In the genomic region with DNA sequence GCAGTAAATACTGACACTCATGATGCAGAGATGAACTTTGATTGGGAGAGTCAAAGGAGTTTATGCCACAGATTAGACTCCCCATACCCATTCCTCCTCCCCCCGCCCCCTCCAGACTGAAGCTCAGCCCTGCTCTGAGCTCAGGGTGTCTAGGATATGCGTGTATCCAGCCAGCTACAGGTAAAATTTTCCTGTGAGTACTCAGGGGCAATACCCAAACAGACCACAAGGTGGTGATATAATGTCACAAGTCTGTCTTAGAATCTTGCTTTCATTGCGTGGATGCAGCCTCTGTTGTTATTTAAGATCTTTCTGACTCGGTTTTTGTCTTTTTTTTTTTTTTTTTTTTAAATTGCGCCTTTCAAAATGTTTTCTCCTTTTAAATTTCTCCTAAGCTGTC, we compare ENCODE assay signal across 8 mouse cellular contexts. TPM values are rescaled to one million over a fixed set of nuclear protein-coding genes. Genes with fewer than 3 reads are reported as not detected.
DNase-seq lines count a peak whose midpoint lies in the region; ATAC-seq and TF ChIP-seq lines count a peak whose summit lies in the region.

No protein-coding gene starts in this region.

- H3K4me1 ChIP-seq in thymus, adult 2 months (replicated peaks; ENCODE audit: control insufficient read depth, insufficient read depth, low read length): no peaks in the 10 kb centered on the region
- H3K4me1 ChIP-seq in forebrain, embryonic 14.5 days (ENCODE audit: control insufficient read depth, insufficient read depth, low read length): no peaks in the 10 kb centered on the region
- peaks cover 14% of the 10 kb centered on the region; the same call in 1 of the 2 replicates for H3K4me1 ChIP-seq in limb, embryonic 10.5 days

- H3K27me3 ChIP-seq in thymus, adult 2 months (ENCODE audit: control insufficient read depth, insufficient read depth, low read length): no peaks in the 10 kb centered on the region
- H3K27me3 ChIP-seq in forebrain, embryonic 14.5 days (replicated peaks; ENCODE audit: control insufficient read depth, insufficient read depth, low read length): no peaks in the 10 kb centered on the region
- H3K27me3 ChIP-seq in limb, embryonic 10.5 days (ENCODE audit: low read depth, poor library complexity, severe bottlenecking): no peaks in the 10 kb centered on the region

- no peak overlapping the region for H3K9ac ChIP-seq in forebrain, embryonic 14.5 days (ENCODE audit: low read length)

- DNase-seq in thymus, adult 2 months: peak; percentile 69
- no peak for DNase-seq in thymus, adult 18-20 months
- DNase-seq in c-Kit-positive CD71-positive TER-119-positive erythroid progenitor cells, embryonic 14.5 days (ENCODE audit: low spot score): peak; percentile 53
- DNase-seq in forebrain, embryonic 14.5 days (ENCODE audit: low spot score): peak; percentile 93
- DNase-seq in limb, embryonic 10.5 days (ENCODE audit: low spot score): peak; percentile 67
- DNase-seq in testis, postnatal 14 days (ENCODE audit: low spot score): peak; percentile 21

- H3K4me3 ChIP-seq in thymus, adult 2 months (ENCODE audit: control insufficient read depth, insufficient read depth, low read length): no peak overlapping the region
- H3K4me3 ChIP-seq in forebrain, embryonic 14.5 days (ENCODE audit: low read depth, low read length): no peak overlapping the region
- no peak overlapping the region for H3K4me3 ChIP-seq in limb, embryonic 10.5 days

- H3K9me3 ChIP-seq in forebrain, embryonic 14.5 days (replicated peaks; ENCODE audit: control insufficient read depth, low read length): peaks cover 6% of the 10 kb centered on the region; the same call in 1 of the 2 replicates
- H3K9me3 ChIP-seq in limb, embryonic 10.5 days (replicated peaks): no peaks in the 10 kb centered on the region; the same call in 1 of the 2 replicates

- no peak overlapping the region for H3K27ac ChIP-seq in thymus, adult 2 months (ENCODE audit: control insufficient read depth, insufficient read depth, low read length)
- no peak overlapping the region for H3K27ac ChIP-seq in forebrain, embryonic 14.5 days (ENCODE audit: low read depth, low read length)
- H3K27ac ChIP-seq in limb, embryonic 10.5 days: no peak overlapping the region

- peaks cover 2% of the 10 kb centered on the region; the same call in 1 of the 2 replicates for H3K36me3 ChIP-seq in thymus, adult 2 months (ENCODE audit: control insufficient read depth, insufficient read depth, low read length)
- no peaks in the 10 kb centered on the region for H3K36me3 ChIP-seq in forebrain, embryonic 14.5 days (ENCODE audit: control insufficient read depth, insufficient read depth, low read length)
- peaks cover 4% of the 10 kb centered on the region for H3K36me3 ChIP-seq in limb, embryonic 10.5 days

- 12% methylated on average over 5 of the region's 5 CpGs for WGBS in thymus, adult 2 months
- WGBS in forebrain, embryonic 14.5 days: 2% methylated on average over 5 of the region's 5 CpGs
- WGBS in limb, embryonic 10.5 days: 2% methylated on average over 5 of the region's 5 CpGs

- no peak overlapping the region for H3K4me2 ChIP-seq in forebrain, embryonic 14.5 days (ENCODE audit: low read length)

- no peak for TF ChIP-seq CTCF in thymus, adult 2 months (IDR thresholded peaks at IDR 0.05; ENCODE audit: borderline replicate concordance, control insufficient read depth, extremely low read depth, insufficient read depth, low read length, poor library complexity)

- peak; percentile 59 for ATAC-seq in forebrain, embryonic 14.5 days
- ATAC-seq in inflammation-experienced regulatory T-cells, adult 6 months: peak; percentile 71
- ATAC-seq in monocyte, adult 5-6 weeks (replicated peaks; ENCODE audit: insufficient number of reproducible peaks, low FRiP score, low TSS enrichment, poor library complexity, severe bottlenecking): 0 out of 2 replicates have a peak, but pooled peaks have one; percentile 62

- no peak for TF ChIP-seq POLR2A in thymus, adult 2 months (IDR thresholded peaks at IDR 0.05; ENCODE audit: control insufficient read depth, extremely low read depth, insufficient read depth, low read length, poor library complexity)

RNA-seq across cellular contexts. Expression of a gene that starts 52.3 kb away (rescaled TPM):
- polyA plus RNA-seq in thymus, adult 2 months (2012; rRNA removed): 113 and 166 TPM in 2 replicates
- 23.5 and 35.9 TPM in 2 replicates for polyA plus RNA-seq in forebrain, embryonic 14.5 days (2014; fragmentation: Nextera tagmentation; extraction: Ambion mirVana)
- polyA plus RNA-seq in inflammation-experienced regulatory T-cells, adult 6 months (2017; shearing (Covaris generic)): 10 to 100 TPM; 15.2 to 39.5 (median 37.0) TPM
- polyA plus RNA-seq in limb, embryonic 10.5 days (2016; fragmentation: Nextera tagmentation; extraction: Ambion mirVana): 20.9 and 21.2 TPM in 2 replicates
- total RNA-seq in monocyte, adult 5-6 weeks (2017): 56.9 to 89.0 TPM (median 61.3 TPM) in 3 replicates

Comparison
In these comparisons a context has a peak if more than half of its experiments do, and no peak if none do; other contexts are left out.
1. DNase-seq: peak in thymus, adult 2 months (single experiment), c-Kit-positive CD71-positive TER-119-positive erythroid progenitor cells, embryonic 14.5 days (single experiment), forebrain, embryonic 14.5 days (single experiment), limb, embryonic 10.5 days (single experiment) and testis, postnatal 14 days (single experiment); none in thymus, adult 18-20 months (0 of 2).
2. Peak in every context shown above with its lines, with median percentiles within 50 percentile points of each other: ATAC-seq.